Mouse (Mus musculus): ENCODE measurements at regions not wholly inside any gene's neighbourhood (a gene's known extent, or its start where the extent isn't known, plus 50 kb on each side); places are given as distances from the start of the nearest gene placed in this dataset.

GRCm38 (mm10) chr10:16713143-16713542, 1009.9 kb upstream of the Cited2 start:
- intact Hi-C loops (cut with DNase I): no loop called here
- DNase-seq: no peak

GRCm38 (mm10) chr10:16714065-16714464, 1009.0 kb upstream of the Cited2 start:
- intact Hi-C loops (cut with DNase I): no loop called here
- DNase-seq: no peak

DNA sequence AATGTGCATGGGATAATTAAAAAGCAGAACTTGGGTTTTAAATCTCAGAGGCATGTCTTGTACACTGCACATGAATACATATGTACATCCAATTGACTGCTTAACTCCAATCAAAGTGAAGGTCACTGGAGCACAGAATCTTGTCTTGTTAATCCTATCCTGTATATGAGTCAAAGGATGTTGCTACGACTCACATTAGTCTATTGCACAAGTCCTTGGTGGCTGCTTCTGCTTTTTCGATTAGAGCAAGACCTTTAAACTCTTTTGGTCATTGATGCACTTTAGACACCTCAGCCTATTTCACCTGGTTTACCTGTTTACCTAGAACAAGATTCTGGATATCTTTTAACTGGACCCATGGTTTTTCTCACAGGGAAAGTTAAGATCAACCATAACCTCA, 1008.5 kb upstream of the Cited2 start:
- intact Hi-C loops (cut with DNase I): no loop called here
- DNase-seq: no peak

DNA sequence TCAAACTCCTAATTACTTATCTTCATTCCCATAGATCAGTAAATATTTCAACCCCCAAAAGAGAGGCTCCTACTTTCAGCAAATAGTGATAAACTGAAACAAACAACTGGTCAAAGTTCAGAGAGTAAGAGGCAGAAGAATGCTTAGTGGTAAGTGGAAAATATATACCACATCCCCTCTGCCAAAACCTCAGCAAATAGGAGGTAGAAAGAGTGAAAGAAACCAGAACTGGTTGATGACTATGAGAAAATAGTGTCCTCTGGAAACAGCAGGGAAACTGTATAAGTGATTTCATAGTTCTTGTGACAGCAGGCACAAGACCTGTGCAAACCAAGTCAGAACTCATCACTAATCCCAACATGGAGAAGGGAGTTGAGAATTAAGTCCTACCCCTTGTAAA, 980.8 kb upstream of the Cited2 start:
- intact Hi-C loops (cut with DNase I): no loop called here
- DNase-seq: no peak

GRCm38 (mm10) chr10:16751546-16751945, 971.5 kb upstream of the Cited2 start:
- intact Hi-C loops (cut with DNase I): no loop called here
- DNase-seq: no peak

DNA sequence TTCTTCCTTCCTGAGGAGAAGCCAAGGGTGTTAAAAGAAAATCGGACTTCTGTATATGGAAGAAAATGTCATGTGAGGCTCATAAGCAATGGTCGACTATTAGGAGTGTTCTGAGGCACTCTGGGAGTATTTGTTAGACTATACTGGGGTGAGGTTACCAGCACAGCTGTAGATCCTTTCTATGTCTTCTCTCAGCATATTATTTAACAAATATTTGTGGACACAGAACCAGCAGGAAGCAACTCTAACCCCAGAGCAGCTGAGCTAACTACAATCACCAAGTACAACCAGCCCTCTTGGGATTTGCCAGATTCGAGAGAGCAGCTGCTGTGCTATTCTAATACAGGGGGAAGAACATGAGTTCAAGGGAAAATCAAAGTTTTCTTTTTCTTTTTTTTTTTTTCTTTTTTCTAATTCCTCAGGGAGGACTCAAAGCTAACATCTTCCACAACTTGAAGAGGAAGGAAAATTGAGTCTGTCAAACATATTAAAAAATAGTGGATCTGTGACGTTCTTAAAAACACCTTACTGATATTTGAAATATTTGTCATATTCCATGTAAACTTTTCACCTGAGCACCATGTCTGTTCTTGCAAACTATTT, 933.3 kb upstream of the Cited2 start:
- DNase-seq: peak; percentile 3 to 5
- intact Hi-C loops (cut with DNase I): no loop called here

DNA sequence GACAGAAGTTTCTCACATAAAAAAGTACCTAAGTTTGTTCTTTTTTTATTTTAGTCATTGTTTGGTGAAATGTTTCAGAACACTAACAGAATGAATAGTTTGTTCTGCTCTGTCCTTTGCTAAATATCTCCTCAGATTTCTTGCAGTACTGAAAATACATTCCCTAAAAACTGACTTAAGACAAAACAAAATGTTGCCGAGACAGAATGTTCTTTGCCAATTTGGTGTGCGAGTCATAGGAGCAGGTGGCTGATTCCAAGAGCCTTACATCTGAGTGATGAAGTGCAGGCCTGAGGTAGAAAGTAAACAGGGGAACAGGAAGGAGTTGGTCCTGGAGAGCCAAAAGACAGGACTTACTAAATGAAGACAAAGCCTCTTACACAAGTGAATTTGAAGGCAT, 919.0 kb upstream of the Cited2 start:
- intact Hi-C loops (cut with DNase I): no loop called here
- no peak for DNase-seq

DNA sequence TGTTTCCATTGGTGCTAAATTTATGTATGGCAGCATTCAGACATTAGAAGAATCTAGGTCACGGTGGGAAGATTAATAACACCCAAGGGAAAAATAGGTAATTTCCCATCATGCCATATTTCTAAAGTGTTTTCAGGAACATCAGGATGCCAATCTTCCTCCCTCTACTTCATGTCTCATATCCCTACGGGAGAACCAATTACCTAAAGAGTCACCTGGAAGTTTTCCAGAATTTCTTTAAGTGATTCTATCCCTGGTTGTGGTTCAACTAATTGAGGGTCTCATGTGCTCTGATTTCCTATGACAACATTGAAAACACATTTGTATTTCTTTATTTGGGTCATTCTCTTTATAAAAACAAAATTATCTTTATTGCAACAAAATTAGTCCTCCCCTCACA, 912.3 kb upstream of the Cited2 start:
- intact Hi-C loops (cut with DNase I): no loop called here
- DNase-seq: no peak

DNA sequence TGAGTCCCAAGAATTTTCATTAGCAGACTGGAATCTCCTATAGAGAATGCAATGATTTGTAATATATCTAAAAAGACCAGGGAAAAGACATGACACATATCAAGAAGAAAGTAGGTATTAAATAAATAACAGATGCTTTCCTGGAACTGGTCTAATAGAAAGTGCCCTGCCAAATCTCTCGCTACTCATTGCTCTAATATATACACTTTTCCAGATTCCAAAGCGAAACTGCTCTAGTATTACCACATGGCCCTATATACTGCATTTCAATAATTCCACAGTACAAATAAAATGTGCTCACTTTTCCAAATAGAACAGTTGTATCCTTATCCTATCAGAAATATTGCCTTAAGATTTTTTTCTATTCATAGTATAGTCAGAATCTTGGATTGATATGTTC, 909.0 kb upstream of the Cited2 start:
- intact Hi-C loops (cut with DNase I): no loop called here
- DNase-seq: no peak

DNA sequence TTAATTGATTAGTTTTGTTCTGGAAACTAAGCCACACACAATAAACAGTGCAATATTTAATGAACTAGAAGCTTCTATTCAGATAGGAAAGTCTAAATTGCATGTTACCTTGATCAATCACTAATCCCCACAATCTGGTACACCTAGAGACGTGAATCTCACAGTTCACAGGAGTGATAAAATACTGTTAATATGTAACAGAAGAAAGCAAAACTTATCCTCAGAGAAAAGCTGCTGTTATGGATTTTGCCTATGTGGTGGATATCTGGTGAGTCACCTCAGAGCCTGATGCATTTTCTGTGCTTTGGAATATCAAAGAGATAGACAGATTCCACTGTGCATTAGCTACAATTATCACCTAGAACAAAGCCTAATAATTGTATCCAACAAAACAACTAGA, 861.5 kb upstream of the Cited2 start:
- DNase-seq: no peak
- intact Hi-C loops (cut with DNase I): no loop called here

GRCm38 (mm10) chr10:16866914-16867313, 856.1 kb upstream of the Cited2 start:
- intact Hi-C loops (cut with DNase I): no loop called here
- DNase-seq: no peak

DNA sequence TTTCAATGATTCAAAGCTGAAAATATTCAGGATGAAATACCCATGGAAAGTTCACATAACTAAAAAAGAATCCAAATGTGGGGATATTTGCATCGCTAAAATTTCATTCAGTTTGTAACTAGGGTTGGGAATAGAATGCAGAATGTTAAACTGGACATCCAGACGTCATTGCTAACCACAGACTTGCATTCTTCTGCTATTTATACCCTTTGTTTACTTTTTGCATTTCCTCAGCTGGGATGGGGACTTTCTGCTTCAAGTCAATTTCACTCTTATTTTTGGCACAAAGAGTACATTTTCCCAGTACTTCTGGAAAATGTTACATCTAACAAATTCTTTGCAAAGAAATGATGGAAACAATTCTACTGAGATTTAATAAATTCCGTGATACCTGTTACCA, 848.9 kb upstream of the Cited2 start:
- intact Hi-C loops (cut with DNase I): no loop called here
- no peak for DNase-seq

DNA sequence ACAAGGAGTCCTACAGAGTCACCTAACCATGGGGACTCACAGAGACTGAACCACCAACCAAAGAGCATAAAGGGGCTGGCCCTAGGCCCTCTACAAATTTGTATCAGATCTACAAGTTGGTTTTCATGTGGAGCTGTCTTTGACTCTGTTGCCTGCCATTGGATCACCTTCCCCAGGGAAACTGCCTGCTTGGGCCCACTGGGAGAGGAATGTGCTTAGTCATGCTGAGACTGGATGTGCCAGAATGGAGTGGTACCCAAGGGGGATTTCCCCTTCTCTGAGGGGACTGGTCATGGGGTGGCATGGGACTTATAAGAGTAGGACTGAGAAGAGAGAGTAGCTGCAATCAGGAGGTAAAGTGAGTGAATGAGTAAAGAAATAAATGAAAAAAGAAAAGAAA, 844.8 kb upstream of the Cited2 start:
- no peak for DNase-seq
- intact Hi-C loops (cut with DNase I): no loop called here

- no peak for DNase-seq
- intact Hi-C loops (cut with DNase I): no loop called here
Measured at GRCm38 (mm10) chr10:16893316-16893715, 829.7 kb upstream of the Cited2 start.

DNA sequence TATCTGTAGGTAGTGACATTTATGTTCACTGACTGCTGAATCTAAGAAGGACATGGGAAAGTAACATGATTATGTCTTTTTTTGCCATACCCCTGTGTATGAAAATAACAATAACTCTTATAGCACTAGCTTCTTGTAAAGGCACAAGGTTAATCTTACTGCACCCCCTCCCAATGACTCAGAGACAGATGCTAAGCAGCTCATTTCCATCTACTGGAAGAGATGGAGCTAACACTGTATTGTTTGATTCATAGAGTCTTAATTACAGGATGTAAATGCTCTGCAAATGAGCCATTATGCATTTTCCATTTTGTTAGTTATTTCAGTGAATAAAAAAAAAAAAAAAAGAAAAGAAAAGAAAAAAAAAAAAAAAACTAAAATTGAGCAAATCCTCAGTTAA, 827.7 kb upstream of the Cited2 start:
- intact Hi-C loops (cut with DNase I): no loop called here
- DNase-seq: no peak

DNA sequence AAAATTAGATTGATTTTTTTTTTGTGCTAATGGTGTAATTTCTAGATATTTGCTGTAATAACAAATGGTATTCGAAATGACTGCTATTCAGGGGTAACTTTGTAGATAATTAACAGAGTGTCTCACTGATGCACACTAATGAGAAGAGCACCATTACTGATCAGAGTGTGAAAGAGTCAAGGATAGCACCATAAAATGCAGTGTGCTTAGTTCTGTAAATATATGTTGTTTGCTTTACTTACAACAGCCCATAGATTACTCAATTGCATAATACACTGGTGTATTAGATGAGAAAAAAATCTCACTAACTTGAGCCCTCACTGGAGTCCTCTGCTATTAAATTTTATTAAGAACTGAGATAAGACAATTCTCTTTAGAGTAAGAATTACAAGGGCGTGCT, 800.1 kb upstream of the Cited2 start:
- DNase-seq: no peak
- intact Hi-C loops (cut with DNase I): no loop called here

DNA sequence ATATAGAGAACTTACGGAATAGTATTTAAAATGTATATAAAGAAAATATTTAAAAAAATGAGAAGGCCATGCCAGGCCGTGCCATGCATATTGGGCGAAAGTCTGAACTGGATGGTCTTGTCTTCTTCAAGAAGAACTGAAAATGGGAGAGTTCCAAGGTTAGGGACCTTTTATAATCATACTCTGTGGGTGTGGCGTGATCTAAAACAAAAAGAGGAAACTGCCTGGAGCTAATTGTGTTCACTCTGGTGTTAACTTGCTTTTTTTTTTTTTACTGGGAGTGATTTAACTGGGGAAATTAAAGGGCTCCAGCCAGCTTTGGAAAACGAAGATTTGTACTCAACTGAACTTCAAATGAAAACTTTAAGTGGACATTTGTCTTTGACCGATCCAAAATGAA, 799.2 kb upstream of the Cited2 start:
- intact Hi-C loops (cut with DNase I): no loop called here
- DNase-seq: no peak

DNA sequence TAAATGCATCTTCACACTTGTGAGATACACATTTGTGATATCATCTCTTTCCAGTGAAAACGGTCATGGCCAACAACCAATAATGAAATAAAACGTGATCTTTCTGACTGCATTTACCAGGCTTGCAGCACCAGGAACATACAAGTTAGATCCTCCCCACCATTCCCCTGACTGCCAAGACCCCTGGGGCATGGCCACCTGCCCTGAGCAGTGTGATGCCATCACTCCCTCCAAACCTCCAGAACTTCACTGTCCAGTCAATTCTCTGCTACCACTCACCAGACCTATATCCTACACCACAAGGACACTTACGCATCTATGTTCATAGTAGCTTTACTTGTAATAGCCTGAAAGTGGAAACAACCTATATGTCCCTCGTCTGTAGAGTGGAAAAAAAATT, 785.3 kb upstream of the Cited2 start:
- DNase-seq: no peak
- intact Hi-C loops (cut with DNase I): no loop called here

GRCm38 (mm10) chr10:16951636-16952035, 771.4 kb upstream of the Cited2 start:
- intact Hi-C loops (cut with DNase I): no loop called here
- DNase-seq: no peak

DNA sequence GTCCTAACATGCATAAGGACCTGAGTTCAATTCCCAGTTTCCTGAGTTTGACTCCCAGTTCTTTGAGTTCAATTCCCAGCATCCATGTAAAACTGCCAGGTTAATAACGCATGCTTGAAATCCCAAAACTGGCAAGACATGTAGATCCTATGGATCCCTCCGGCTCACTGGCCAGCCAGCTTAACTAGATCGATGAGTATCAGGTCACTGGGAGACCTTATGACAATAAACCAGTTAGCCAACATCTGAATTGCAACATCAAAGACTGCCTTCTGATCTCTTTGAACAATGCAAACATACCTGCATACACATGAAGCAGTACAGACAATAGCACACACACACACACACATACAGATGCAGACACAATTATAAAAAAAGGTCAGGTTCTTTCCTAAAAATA, 762.0 kb upstream of the Cited2 start:
- DNase-seq: no peak
- intact Hi-C loops (cut with DNase I): no loop called here

- intact Hi-C loops (cut with DNase I): no loop called here
- no peak for DNase-seq
Measured at GRCm38 (mm10) chr10:16962463-16962862, 760.6 kb upstream of the Cited2 start.

DNA sequence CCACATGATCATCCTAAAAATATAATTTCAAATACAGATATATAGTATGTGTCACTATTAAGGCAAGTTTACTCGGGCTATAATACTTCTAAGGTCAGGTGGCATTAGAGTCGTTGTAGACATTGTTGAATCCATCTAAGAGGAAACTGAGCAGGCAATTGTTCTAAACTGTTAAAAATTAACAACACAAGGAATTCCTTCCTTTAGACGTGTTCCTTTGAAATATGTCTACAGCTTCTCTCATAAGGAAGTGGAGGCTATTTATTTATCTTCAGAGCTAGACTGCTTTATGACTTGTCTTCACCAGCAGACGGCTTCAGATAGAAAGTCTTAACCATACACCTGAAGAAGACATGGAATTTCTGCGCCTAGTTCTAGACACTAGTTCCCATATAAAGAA, 744.2 kb upstream of the Cited2 start:
- DNase-seq: no peak
- intact Hi-C loops (cut with DNase I): no loop called here

GRCm38 (mm10) chr10:16990227-16990626, 732.8 kb upstream of the Cited2 start:
- intact Hi-C loops (cut with DNase I): loop anchor here (10.0 kb wide), 1 partner anchor 375 kb away; no protein-coding TSS in a partner anchor
- DNase-seq: no peak

All from heart, postnatal 36 days (tissue).